Mouse (Mus musculus): Measurements from ENCODE around the gene Bicdl1.

GRCm38 (mm10) chr5:115611566-115611965 lies 119.9 kb downstream of the Bicdl1 start:
- no peak for TF ChIP-seq GATA1 (IDR thresholded peaks at IDR 0.05; ENCODE audit: borderline replicate concordance, low read length)
- no peak for TF ChIP-seq FLI1 (IDR thresholded peaks at IDR 0.05; ENCODE audit: low read length)

Measured in megakaryocyte, embryonic 14.5 days (primary cell).